Mouse (Mus musculus) layer of hippocampus, adult 2 months (tissue): ENCODE data around the gene Smagp. TPM values are rescaled to one million over a fixed set of nuclear protein-coding genes. Genes with fewer than 3 reads are reported as not detected.
A peak's percentile ranks its signal among the peaks of the same experiment; 100 is the strongest.

Source experiments
- DNase-seq, 2 experiments: peaks; one replicate each; pipeline ENCODE4 v3.0.0; 2022; ENCODE audit warnings: low spot score in 2 of 2
- H3K27ac ChIP-seq: fragments of 200-600 bp; 2 replicates; pipeline ENCODE4 v1.8.1; 2022
- H3K4me3 ChIP-seq: fragments of 200-600 bp; 2 replicates; pipeline ENCODE4 v1.8.1; 2022; ENCODE audit warnings: mild to moderate bottlenecking
- CTCF ChIP-seq: fragments of 200-600 bp; conservative IDR thresholded peaks from 2 replicates; pipeline ENCODE4 v1.8.1; 2022; ENCODE audit warnings: antibody characterized with exemption, mild to moderate bottlenecking, moderate library complexity
- microRNA-seq, 2 experiments: library from miRNA; unstranded; fragments of <30 nt; microRNA quantifications; one replicate each; pipeline ENCODE4 v1.2.0; 2021
- total RNA-seq, 2 experiments: library from RNA; stranded (reverse); gene quantifications; 2 replicates each; pipeline ENCODE4 v1.2.3; 2021

Gene Smagp
- total RNA-seq, 2 experiments from 2014 or later: 1.1 to 1.7 TPM

- no peak for TF ChIP-seq CTCF
- DNase-seq: no peak
- H3K27ac ChIP-seq: no peak overlapping the region
- no peak overlapping the region for H3K4me3 ChIP-seq
Measured at GRCm38 (mm10) chr15:100587166-100587565, 49.6 kb downstream of the Smagp start.

- no peak overlapping the region for H3K4me3 ChIP-seq
- TF ChIP-seq CTCF: no peak
- DNase-seq: no peak
- H3K27ac ChIP-seq: no peak overlapping the region
Measured at GRCm38 (mm10) chr15:100585931-100586330, 50.8 kb downstream of the Smagp start.

GRCm38 (mm10) chr15:100580108-100580507 is 56.6 kb downstream of the Smagp start:
- no peak for TF ChIP-seq CTCF
- Histone ChIP-seq H3K27ac (no peak overlapping the region), H3K4me3 (no peak overlapping the region)
- DNase-seq: no peak

GRCm38 (mm10) chr15:100577972-100578371 is 58.8 kb downstream of the Smagp start:
- no peak for DNase-seq
- H3K27ac ChIP-seq: no peak overlapping the region
- no peak for TF ChIP-seq CTCF
- no peak overlapping the region for H3K4me3 ChIP-seq

- no peak overlapping the region for H3K4me3 ChIP-seq
- TF ChIP-seq CTCF: no peak
- DNase-seq: no peak
Measured at GRCm38 (mm10) chr15:100576810-100577209, 59.9 kb downstream of the Smagp start.

GRCm38 (mm10) chr15:100576392-100576791 is 60.3 kb downstream of the Smagp start:
- no peak for TF ChIP-seq CTCF
- Histone ChIP-seq H3K27ac (no peak overlapping the region), H3K4me3 (no peak overlapping the region)
- no peak for DNase-seq

More at GRCm38 (mm10) chr15:100576810-100577209, 59.9 kb downstream of the Smagp start:
- H3K27ac ChIP-seq: no peak overlapping the region

- DNase-seq: no peak
- TF ChIP-seq CTCF: no peak
- Histone ChIP-seq H3K4me3 (no peak overlapping the region), H3K27ac (no peak overlapping the region)
Measured at GRCm38 (mm10) chr15:100575366-100575765, 61.4 kb downstream of the Smagp start.

- Histone ChIP-seq H3K4me3 (no peak overlapping the region), H3K27ac (no peak overlapping the region)
- 0 out of 2 replicates have a peak, but pooled peaks have one; percentile 2 for TF ChIP-seq CTCF
- no peak for DNase-seq
Measured at GRCm38 (mm10) chr15:100574378-100574777, 62.4 kb downstream of the Smagp start.

- H3K4me3 ChIP-seq: no peak overlapping the region
- TF ChIP-seq CTCF: no peak
- no peak overlapping the region for H3K27ac ChIP-seq
- no peak for DNase-seq
Measured at GRCm38 (mm10) chr15:100573946-100574345, 62.8 kb downstream of the Smagp start.

Small RNA genes within 50 kb of the gene (microRNA-seq; reads per million reads assigned to microRNA genes)
- gene Mir6961: 0 reads per million in 2 experiments

Other genes with a start within 250 kb of the Smagp start
- gene Gm5475, start 214.8 kb downstream of the Smagp start, total RNA-seq: not detected
- 10 to 100 TPM; 62.0 to 67.5 TPM for gene Slc11a2, start 211.9 kb downstream of the Smagp start, total RNA-seq
- gene Letmd1, start 167.9 kb downstream of the Smagp start, total RNA-seq: 10 to 100 TPM; 57.1 to 62.9 TPM
- 10 to 100 TPM; 23.3 to 23.9 TPM for gene Csrnp2, start 141.5 kb downstream of the Smagp start, total RNA-seq
- gene Tfcp2, start 84.9 kb downstream of the Smagp start, total RNA-seq: 10 to 100 TPM; 29.3 to 31.0 TPM
- 100 to 1,000 TPM; 106 to 107 TPM for gene Pou6f1, start 37.0 kb downstream of the Smagp start, total RNA-seq
- gene Dazap2, start 21.6 kb downstream of the Smagp start, total RNA-seq: 100 to 1,000 TPM; 112 to 113 TPM
- 1 to 10 TPM; 5.3 to 5.6 TPM for gene Bin2, start 32.6 kb upstream of the Smagp start, total RNA-seq
- gene Cela1, start 51.0 kb upstream of the Smagp start, total RNA-seq: 1 to 10 TPM; 1.3 TPM
- gene Galnt6, start 92.4 kb upstream of the Smagp start, total RNA-seq: 1 to 10 TPM; 5.6 to 7.0 TPM
- 10 to 100 TPM; 77.4 to 94.2 TPM for gene Slc4a8, start 124.8 kb upstream of the Smagp start, total RNA-seq
- gene Scn8a, start 232.9 kb upstream of the Smagp start, total RNA-seq: 100 to 1,000 TPM; 245 to 263 TPM